Mouse (Mus musculus): ENCODE measurements around the gene Uqcc2. TPM values are rescaled to one million over a fixed set of nuclear protein-coding genes. Genes with fewer than 3 reads are reported as not detected.

Uqcc2 gene
- 290 and 327 TPM in 2 replicates for polyA plus RNA-seq (2012; rRNA removed)

GRCm38 (mm10) chr17:27133551-27134141 is at the start of gene Uqcc2:
Uqcc2 (minus strand) TSS chr17:27133916.

GRCm38 (mm10) chr17:27167545-27167944 is 33.8 kb upstream of the Uqcc2 start, which contains the start of gene Ip6k3:
Ip6k3 (minus strand) TSS chr17:27167795.

Other genes starting within 250 kb of the Uqcc2 start
- gene Kifc5b, start 216.8 kb downstream of the Uqcc2 start, polyA plus RNA-seq (2012; rRNA removed): 7.7 and 7.8 TPM in 2 replicates
- gene Phf1, start 200.9 kb downstream of the Uqcc2 start, polyA plus RNA-seq (2012; rRNA removed): 62.9 and 63.0 TPM in 2 replicates
- gene Cuta, start 194.3 kb downstream of the Uqcc2 start, polyA plus RNA-seq (2012; rRNA removed): 99.9 and 107 TPM in 2 replicates
- gene Syngap1, start 192.7 kb downstream of the Uqcc2 start, polyA plus RNA-seq (2012; rRNA removed): 112 and 137 TPM in 2 replicates
- 21.5 and 23.4 TPM in 2 replicates for gene Zbtb9, start 160.7 kb downstream of the Uqcc2 start, polyA plus RNA-seq (2012; rRNA removed)
- gene Bak1, start 104.9 kb downstream of the Uqcc2 start, polyA plus RNA-seq (2012; rRNA removed): 27.9 and 29.6 TPM in 2 replicates
- 1.6 and 1.8 TPM in 2 replicates for gene Itpr3, start 76.6 kb downstream of the Uqcc2 start, polyA plus RNA-seq (2012; rRNA removed)
- 0.19 and 0.26 TPM in 2 replicates for gene Ip6k3, start 33.9 kb upstream of the Uqcc2 start, polyA plus RNA-seq (2012; rRNA removed)
- gene Lemd2, start 70.6 kb upstream of the Uqcc2 start, polyA plus RNA-seq (2012; rRNA removed): 112 and 116 TPM in 2 replicates